In genomic region chr2:168081933-168082306, GRCm38 (mm10) we compare ENCODE assay signal across 9 mouse cellular contexts. TPM values are rescaled to one million over a fixed set of nuclear protein-coding genes. Genes with fewer than 3 reads are reported as not detected.
DNase-seq lines count a peak whose midpoint lies in the region; ATAC-seq and TF ChIP-seq lines count a peak whose summit lies in the region.
"Had no signal": no experiment of that assay in that cellular context is flagged by ENCODE, and none has a peak within 500 bp of the region (broad histone marks: within the 10 kb centered on the region; RNA-seq: fewer than 3 reads in every experiment).

No protein-coding gene starts in this region.

- no peak for TF ChIP-seq CTCF in bone marrow macrophage, adult 2 months (IDR thresholded peaks at IDR 0.05; ENCODE audit: low read depth, low read length)

- H3K4me3 ChIP-seq in heart, embryonic 15.5 days = peak overlapping the region; percentile 73
- H3K4me3 ChIP-seq in bone marrow macrophage, adult 2 months (ENCODE audit: insufficient read depth, low read length) = peak overlapping the region; percentile 91; the same call in 1 of the 2 replicates
- H3K4me3 ChIP-seq in hindbrain, embryonic 10.5 days = peak overlapping the region; percentile 85
- H3K4me3 ChIP-seq in midbrain, embryonic 11.5 days (ENCODE audit: low read depth, low read length) = peak overlapping the region; percentile 83

- H3K9me3 ChIP-seq in heart, embryonic 15.5 days (replicated peaks) = no peaks in the 10 kb centered on the region
- H3K9me3 ChIP-seq in hindbrain, embryonic 10.5 days = no peaks in the 10 kb centered on the region
- no peaks in the 10 kb centered on the region for H3K9me3 ChIP-seq in midbrain, embryonic 11.5 days (ENCODE audit: control insufficient read depth, low read length)

- H3K9ac ChIP-seq in heart, embryonic 15.5 days = peak overlapping the region; percentile 74
- peak overlapping the region; percentile 76 for H3K9ac ChIP-seq in midbrain, embryonic 11.5 days (ENCODE audit: low read length)

- DNase-seq in heart, adult 11 months = no peak
- DNase-seq in hindbrain, embryonic 10.5 days (ENCODE audit: low spot score) = no peak
- DNase-seq in midbrain, embryonic 11.5 days (ENCODE audit: low spot score, missing footprints) = no peak
- DNase-seq in left cerebral cortex, postnatal 25 days (ENCODE audit: low spot score in 2 of 2) = no peak
- DNase-seq in yolk sac, embryonic 10.5 days (ENCODE audit: low spot score) = no peak
- no peak for DNase-seq in kidney, adult 8-10 months

- WGBS in heart, embryonic 15.5 days = 4% methylated on average over 14 of the region's 14 CpGs
- 4% methylated on average over 14 of the region's 14 CpGs for WGBS in hindbrain, embryonic 10.5 days
- WGBS in midbrain, embryonic 11.5 days = 4% methylated on average over 14 of the region's 14 CpGs

- H3K36me3 ChIP-seq in heart, embryonic 15.5 days = no peaks in the 10 kb centered on the region
- H3K36me3 ChIP-seq in hindbrain, embryonic 10.5 days = no peaks in the 10 kb centered on the region
- H3K36me3 ChIP-seq in midbrain, embryonic 11.5 days (ENCODE audit: control insufficient read depth, insufficient read depth, low read length) = no peaks in the 10 kb centered on the region

- peaks cover 35% of the 10 kb centered on the region for H3K4me1 ChIP-seq in heart, embryonic 15.5 days (replicated peaks)
- H3K4me1 ChIP-seq in bone marrow macrophage, adult 2 months (ENCODE audit: control insufficient read depth, insufficient read depth, low read length) = no peaks in the 10 kb centered on the region
- H3K4me1 ChIP-seq in hindbrain, embryonic 10.5 days (replicated peaks) = peaks cover 29% of the 10 kb centered on the region
- peaks cover 11% of the 10 kb centered on the region for H3K4me1 ChIP-seq in midbrain, embryonic 11.5 days (ENCODE audit: control insufficient read depth, insufficient read depth, low read length)

- intact Hi-C loops in left cerebral cortex, postnatal 25 days (cut with DNase I) = no loop called here

- TF ChIP-seq POLR2A in bone marrow macrophage, adult 2 months (IDR thresholded peaks at IDR 0.05; ENCODE audit: borderline replicate concordance, low read depth, low read length) = no peak

- no peak for ATAC-seq in heart, embryonic 15.5 days (replicated peaks; ENCODE audit: insufficient number of reproducible peaks, insufficient read depth, low FRiP score, low read depth)
- ATAC-seq in midbrain, embryonic 11.5 days (ENCODE audit: low FRiP score) = no peak

- H3K27ac ChIP-seq in heart, embryonic 15.5 days = peak overlapping the region; percentile 87; the same call in 1 of the 2 replicates
- no peak overlapping the region for H3K27ac ChIP-seq in bone marrow macrophage, adult 2 months (ENCODE audit: insufficient read depth, low read depth, low read length)
- H3K27ac ChIP-seq in hindbrain, embryonic 10.5 days = peak overlapping the region; percentile 91
- no peak overlapping the region for H3K27ac ChIP-seq in midbrain, embryonic 11.5 days (ENCODE audit: low read depth, low read length)

- H3K4me2 ChIP-seq in heart, embryonic 15.5 days = peak overlapping the region; percentile 97
- H3K4me2 ChIP-seq in midbrain, embryonic 11.5 days = peak overlapping the region; percentile 98

- peaks cover 12% of the 10 kb centered on the region for H3K27me3 ChIP-seq in heart, embryonic 15.5 days
- peaks cover 41% of the 10 kb centered on the region for H3K27me3 ChIP-seq in hindbrain, embryonic 10.5 days (ENCODE audit: insufficient read depth, poor library complexity, severe bottlenecking)
- no peaks in the 10 kb centered on the region; the same call in 1 of the 2 replicates for H3K27me3 ChIP-seq in midbrain, embryonic 11.5 days (ENCODE audit: control insufficient read depth, insufficient read depth, low read length)
- H3K27me3 ChIP-seq: Patski had no signal

RNA-seq across cellular contexts. Expression of gene Pard6b, which starts 1.1 kb away (rescaled TPM):
- 5.3 and 7.1 TPM in 2 replicates for polyA plus RNA-seq in heart, embryonic 15.5 days (2015; fragmentation: Nextera tagmentation; extraction: Ambion mirVana)
- polyA plus RNA-seq in bone marrow macrophage, adult 2 months (2012; ENCODE audit: insufficient read depth, insufficient read length, missing spikeins) = not detected in 2 replicates
- polyA plus RNA-seq in hindbrain, embryonic 10.5 days (2016; fragmentation: Nextera tagmentation; extraction: Ambion mirVana) = 6.2 and 8.1 TPM in 2 replicates
- 6.5 and 8.0 TPM in 2 replicates for polyA plus RNA-seq in midbrain, embryonic 11.5 days (2014; fragmentation: Nextera tagmentation; extraction: Ambion mirVana)
- 1 to 10 TPM; 5.0 to 5.2 TPM for total RNA-seq in left cerebral cortex, postnatal 25 days (2021)

Comparison
In these comparisons a context has a peak if more than half of its experiments do, and no peak if none do; other contexts are left out.
1. H3K27ac ChIP-seq: peak in heart, embryonic 15.5 days (single experiment) and hindbrain, embryonic 10.5 days (single experiment); none in bone marrow macrophage, adult 2 months (single experiment) and midbrain, embryonic 11.5 days (single experiment).
2. Peak in every context shown above with its lines, with median percentiles within 50 percentile points of each other: H3K4me3 ChIP-seq.